In genomic region chr17:84100523-84100922, GRCm38 (mm10) we compare ENCODE assay signal across 10 mouse cellular contexts.
A peak's percentile ranks its signal among the peaks of the same experiment; 100 is the strongest.
DNase-seq lines count a peak whose midpoint lies in the region; ATAC-seq and TF ChIP-seq lines count a peak whose summit lies in the region.
"Had no signal": no experiment of that assay in that cellular context is flagged by ENCODE, and none has a peak within 500 bp of the region (broad histone marks: within the 10 kb centered on the region; RNA-seq: fewer than 3 reads in every experiment).

No protein-coding gene starts in this region.

- no peaks in the 10 kb centered on the region for H3K27me3 ChIP-seq in kidney, adult 2 months (replicated peaks; ENCODE audit: control insufficient read depth, insufficient read depth, low read length)
- H3K27me3 ChIP-seq in MEL (ENCODE audit: control insufficient read depth in 1 of 2, insufficient read depth in 2 of 2, low read length in 2 of 2): no peaks in the 10 kb centered on the region
- H3K27me3 ChIP-seq in forebrain, postnatal 0 days (ENCODE audit: insufficient read depth, low read length): no peaks in the 10 kb centered on the region
- peaks cover 42% of the 10 kb centered on the region for H3K27me3 ChIP-seq in liver, embryonic 15.5 days
- no peaks in the 10 kb centered on the region for H3K27me3 ChIP-seq in splenic B cell, adult 2 months (ENCODE audit: control insufficient read depth, insufficient read depth, low read length, poor library complexity, severe bottlenecking)
- H3K27me3 ChIP-seq: neural tube, embryonic 12.5 days; Patski had no signal

- no peak for TF ChIP-seq CTCF in kidney, adult 2 months (conservative IDR thresholded peaks at IDR 0.05; ENCODE audit: insufficient read depth, insufficient read length, low read depth, low read length)
- no peak for TF ChIP-seq CTCF in MEL (IDR thresholded peaks at IDR 0.05 in 2 of 3, conservative IDR thresholded peaks at IDR 0.05 in 1 of 3; ENCODE audit: control insufficient read depth in 1 of 3, insufficient read depth in 1 of 3, low read depth in 2 of 3, low read length in 3 of 3, poor library complexity in 1 of 3, severe bottlenecking in 1 of 3)
- TF ChIP-seq CTCF in forebrain, postnatal 0 days (IDR thresholded peaks at IDR 0.05; ENCODE audit: low read depth): no peak

- peak; percentile 20 for DNase-seq in kidney, adult 18-20 months
- no peak for DNase-seq in kidney, adult 2 months
- DNase-seq in MEL (ENCODE audit: low read depth, low spot score): peak; percentile 80
- DNase-seq in forebrain, postnatal 0 days: no peak
- DNase-seq in splenic B cell, adult 2 months (ENCODE audit: low read depth, low spot score): peak; percentile 46
- DNase-seq in embryo, embryonic 9.5 days (ENCODE audit: extremely low spot score): no peak
- DNase-seq in yolk sac, embryonic 10.5 days (ENCODE audit: low spot score): no peak

- no peaks in the 10 kb centered on the region for H3K36me3 ChIP-seq in kidney, adult 2 months (ENCODE audit: control insufficient read depth, insufficient read depth, low read length)
- no peaks in the 10 kb centered on the region for H3K36me3 ChIP-seq in MEL (ENCODE audit: control insufficient read depth in 1 of 2, insufficient read depth in 2 of 2, low read length in 2 of 2)
- H3K36me3 ChIP-seq in forebrain, postnatal 0 days (ENCODE audit: insufficient read depth): no peaks in the 10 kb centered on the region
- no peaks in the 10 kb centered on the region for H3K36me3 ChIP-seq in liver, embryonic 15.5 days (replicated peaks)
- no peaks in the 10 kb centered on the region; the same call in 1 of the 2 replicates for H3K36me3 ChIP-seq in splenic B cell, adult 2 months (ENCODE audit: control insufficient read depth, insufficient read depth, low read length, poor library complexity, severe bottlenecking)
- H3K36me3 ChIP-seq: neural tube, embryonic 12.5 days had no signal

- no peaks in the 10 kb centered on the region for H3K79me2 ChIP-seq in MEL (ENCODE audit: control insufficient read depth, insufficient read depth, low read length, poor library complexity)

- H3K4me3 ChIP-seq in kidney, adult 2 months (ENCODE audit: insufficient read depth, low read depth, low read length): no peak overlapping the region
- 0 out of 4 replicates have a peak overlapping the region, but pooled peaks of 1 of the 2 experiments have one; percentile 18 for H3K4me3 ChIP-seq in MEL (ENCODE audit: control insufficient read depth in 1 of 2, insufficient read depth in 1 of 2, low read depth in 2 of 2, low read length in 2 of 2)
- H3K4me3 ChIP-seq in forebrain, postnatal 0 days (ENCODE audit: low read depth, low read length): no peak overlapping the region
- no peak overlapping the region for H3K4me3 ChIP-seq in liver, embryonic 15.5 days (replicated peaks)
- H3K4me3 ChIP-seq: neural tube, embryonic 12.5 days had no signal

- no peak for TF ChIP-seq RAD21 in MEL (IDR thresholded peaks at IDR 0.05; ENCODE audit: low read depth, low read length)

- no peak for TF ChIP-seq POLR2A in kidney, adult 2 months (IDR thresholded peaks at IDR 0.05; ENCODE audit: low read depth, low read length)
- no peak for TF ChIP-seq POLR2A in MEL (IDR thresholded peaks at IDR 0.05; ENCODE audit: control insufficient read depth in 1 of 2, insufficient read depth in 1 of 2, low read depth in 1 of 2, low read length in 2 of 2, poor library complexity in 1 of 2)

- no peak for TF ChIP-seq EP300 in MEL (IDR thresholded peaks at IDR 0.05; ENCODE audit: low read depth in 1 of 2, low read length in 2 of 2)

- no peak for ATAC-seq in forebrain, postnatal 0 days
- peak; percentile 25; the same call in 1 of the 2 replicates for ATAC-seq in liver, embryonic 15.5 days (ENCODE audit: insufficient read depth)
- ATAC-seq: Patski had no signal

- no peaks in the 10 kb centered on the region for H3K9me3 ChIP-seq in MEL (replicated peaks; ENCODE audit: insufficient read depth, low read length)
- no peaks in the 10 kb centered on the region for H3K9me3 ChIP-seq in forebrain, postnatal 0 days (ENCODE audit: low read length)
- no peaks in the 10 kb centered on the region for H3K9me3 ChIP-seq in liver, embryonic 15.5 days (replicated peaks)
- H3K9me3 ChIP-seq: neural tube, embryonic 12.5 days had no signal

- 0 out of 2 replicates have a peak, but pooled peaks cover 7% of the 10 kb centered on the region for H3K4me1 ChIP-seq in kidney, adult 2 months (ENCODE audit: control insufficient read depth, insufficient read depth, low read length)
- H3K4me1 ChIP-seq in MEL (ENCODE audit: control insufficient read depth in 1 of 2, insufficient read depth in 2 of 2, low read length in 2 of 2): 0 out of 4 replicates have a peak, but pooled peaks cover 0 to 4% of the 10 kb centered on the region in 2 experiments
- peaks cover 12% of the 10 kb centered on the region for H3K4me1 ChIP-seq in forebrain, postnatal 0 days (ENCODE audit: insufficient read depth)
- H3K4me1 ChIP-seq in liver, embryonic 15.5 days (replicated peaks): peaks cover 27% of the 10 kb centered on the region

- 42% methylated on average over 10 of the region's 10 CpGs for WGBS in kidney, adult 2 months
- 28% methylated on average over 10 of the region's 10 CpGs for WGBS in forebrain, postnatal 0 days
- 21% methylated on average over 10 of the region's 10 CpGs for WGBS in liver, embryonic 15.5 days (ENCODE audit: insufficient replicate concordance)

- no peak overlapping the region for H3K4me2 ChIP-seq in forebrain, postnatal 0 days (ENCODE audit: low read depth)
- no peak overlapping the region for H3K4me2 ChIP-seq in liver, embryonic 15.5 days
- H3K4me2 ChIP-seq: neural tube, embryonic 12.5 days had no signal

- no peak overlapping the region for H3K27ac ChIP-seq in kidney, adult 2 months (ENCODE audit: insufficient read depth, low read depth, low read length)
- no peak overlapping the region for H3K27ac ChIP-seq in MEL (ENCODE audit: control insufficient read depth, low read depth, low read length)
- H3K27ac ChIP-seq in forebrain, postnatal 0 days (ENCODE audit: low read depth, low read length): 0 out of 2 replicates have a peak overlapping the region, but pooled peaks have one; percentile 21
- H3K27ac ChIP-seq in liver, embryonic 15.5 days (replicated peaks): peak overlapping the region; percentile 59
- H3K27ac ChIP-seq: neural tube, embryonic 12.5 days had no signal

- H3K9ac ChIP-seq in MEL (ENCODE audit: control insufficient read depth, low read depth, low read length, poor library complexity, severe bottlenecking): peak overlapping the region; percentile 54
- H3K9ac ChIP-seq in forebrain, postnatal 0 days: no peak overlapping the region
- no peak overlapping the region for H3K9ac ChIP-seq in liver, embryonic 15.5 days
- H3K9ac ChIP-seq: neural tube, embryonic 12.5 days had no signal

TF ChIP-seq in MEL, 35 proteins besides CTCF, POLR2A, EP300 and RAD21:
- TF ChIP-seq SMC3 (IDR thresholded peaks at IDR 0.05; ENCODE audit: low read depth, low read length) (0 out of 2 replicates have a peak, but pooled peaks have one; percentile 3), UBTF (IDR thresholded peaks at IDR 0.05; ENCODE audit: borderline replicate concordance, insufficient read depth, low read depth, low read length) (peak; percentile 55; the same call in 1 of the 2 replicates), MAZ (IDR thresholded peaks at IDR 0.05; ENCODE audit: low read depth, low read length) (peak; percentile 88), ETS1 (IDR thresholded peaks at IDR 0.05; ENCODE audit: low read depth, low read length) (0 out of 2 replicates have a peak, but pooled peaks have one; percentile 21), JUND (IDR thresholded peaks at IDR 0.05; ENCODE audit: low read depth, low read length) (no peak), RCOR1 (IDR thresholded peaks at IDR 0.05; ENCODE audit: low read depth, low read length) (no peak), TBP (IDR thresholded peaks at IDR 0.05; ENCODE audit: low read depth, low read length) (peak; percentile 27; the same call in 1 of the 2 replicates), NRF1 (IDR thresholded peaks at IDR 0.05; ENCODE audit: insufficient read depth, low read depth, low read length, poor library complexity, severe bottlenecking) (no peak), GATA1 (IDR thresholded peaks at IDR 0.05; ENCODE audit: low read depth, low read length) (no peak), MAFK (IDR thresholded peaks at IDR 0.05; ENCODE audit: borderline replicate concordance, low read depth, low read length) (no peak), MAX (IDR thresholded peaks at IDR 0.05; ENCODE audit: low read length) (0 out of 2 replicates have a peak, but pooled peaks have one; percentile 22), ZC3H11A (IDR thresholded peaks at IDR 0.05; ENCODE audit: low read depth, low read length) (no peak), ZNF384 (IDR thresholded peaks at IDR 0.05; ENCODE audit: low read depth, low read length) (no peak)

Comparison
In these comparisons a context has a peak if more than half of its experiments do, and no peak if none do; other contexts are left out.
1. DNase-seq: peak in kidney, adult 18-20 months (single experiment), MEL (single experiment) and splenic B cell, adult 2 months (single experiment); none in kidney, adult 2 months (single experiment), forebrain, postnatal 0 days (single experiment), embryo, embryonic 9.5 days (single experiment) and yolk sac, embryonic 10.5 days (single experiment).
2. H3K27ac ChIP-seq: peak in forebrain, postnatal 0 days (single experiment) and liver, embryonic 15.5 days (single experiment); none in kidney, adult 2 months (single experiment) and MEL (single experiment).